Mouse (Mus musculus): ENCODE measurements around the gene Epop. TPM values are rescaled to one million over a fixed set of nuclear protein-coding genes. Genes with fewer than 3 reads are reported as not detected.
A peak's percentile ranks its signal among the peaks of the same experiment; 100 is the strongest.
"Not testable (repeated sequence)": the region's sequence is repeated elsewhere in the genome, so short reads cannot be mapped to it uniquely, and the experiment has no call there.

Epop gene
- polyA plus RNA-seq, 1 experiment = 39.3 TPM

DNA sequence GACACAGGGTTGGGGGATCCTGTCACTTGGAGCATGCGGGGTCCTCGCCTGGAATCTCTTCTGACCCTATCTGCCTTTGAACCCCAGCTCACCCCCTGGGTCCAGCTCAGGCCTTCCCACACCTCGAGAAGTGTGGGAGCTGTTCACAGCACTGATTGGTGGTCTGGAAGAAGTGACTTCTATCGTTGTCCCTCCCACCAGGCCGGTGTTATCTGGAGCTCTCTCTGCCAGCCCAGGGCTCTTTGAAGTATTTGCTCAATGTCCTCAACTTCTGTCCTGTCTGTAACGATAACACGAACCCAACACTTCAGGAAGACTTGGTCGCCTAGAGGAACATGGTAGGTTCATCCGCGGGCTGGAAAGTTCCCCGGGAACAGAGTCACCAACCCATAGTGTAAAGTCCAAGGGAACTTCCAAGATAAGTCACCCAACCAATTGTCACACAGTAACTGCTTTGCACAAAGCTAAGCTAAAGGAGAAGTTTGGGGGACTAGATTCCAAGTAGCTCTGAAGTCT lies 29.3 kb upstream of the Epop start:
- Histone ChIP-seq H3K4me1 (ENCODE audit: control insufficient read depth, insufficient read depth, low read length) (peaks cover 6% of the 10 kb centered on the region), H3K4me3 (ENCODE audit: low read depth, low read length) (peak overlapping the region; percentile 73), H3K9me3 (replicated peaks; ENCODE audit: control insufficient read depth, insufficient read depth, low read length, poor library complexity, severe bottlenecking) (no peaks in the 10 kb centered on the region), H3K27ac (ENCODE audit: insufficient read depth, low read length) (peak overlapping the region; percentile 87), H3K9ac (ENCODE audit: low read depth, poor library complexity, severe bottlenecking) (peak overlapping the region; percentile 97), H3K27me3 (ENCODE audit: control insufficient read depth, insufficient read depth, low read length, poor library complexity, severe bottlenecking) (no peaks in the 10 kb centered on the region), H3K36me3 (ENCODE audit: control insufficient read depth, insufficient read depth, low read length, poor library complexity, severe bottlenecking) (no peaks in the 10 kb centered on the region)
- TF ChIP-seq EP300 (IDR thresholded peaks at IDR 0.05; ENCODE audit: insufficient read depth, low read depth, low read length) (0 out of 2 replicates have a peak, but pooled peaks have one; percentile 33), POLR2A (IDR thresholded peaks at IDR 0.05; ENCODE audit: insufficient read depth, low read length) (no peak)

DNA sequence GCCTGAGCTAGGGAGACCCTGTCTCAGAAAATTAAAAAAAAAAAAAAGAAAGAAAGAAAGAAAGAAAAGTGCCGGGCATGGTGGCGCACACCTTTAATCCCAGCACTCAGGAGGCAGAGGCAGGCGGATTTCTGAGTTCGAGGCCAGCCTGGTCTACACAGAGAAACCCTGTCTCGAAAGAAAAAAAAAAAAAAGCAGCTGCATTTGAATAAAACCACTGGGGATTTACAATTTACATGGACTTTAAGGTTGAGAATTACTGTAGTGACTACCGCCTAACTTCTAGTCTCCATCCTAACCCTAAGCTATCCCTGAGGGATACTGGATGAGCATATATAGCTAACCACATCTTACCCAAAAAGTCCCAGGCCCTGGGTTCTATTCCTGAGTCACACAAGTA lies 28.5 kb upstream of the Epop start:
- not testable (repeated sequence) for H3K4me1 ChIP-seq (ENCODE audit: control insufficient read depth, insufficient read depth, low read length); H3K36me3 ChIP-seq (ENCODE audit: control insufficient read depth, insufficient read depth, low read length, poor library complexity, severe bottlenecking); H3K9me3 ChIP-seq (replicated peaks; ENCODE audit: control insufficient read depth, insufficient read depth, low read length, poor library complexity, severe bottlenecking); H3K27me3 ChIP-seq (ENCODE audit: control insufficient read depth, insufficient read depth, low read length, poor library complexity, severe bottlenecking)
- Histone ChIP-seq H3K4me3 (ENCODE audit: low read depth, low read length) (peak overlapping the region; percentile 30), H3K9ac (ENCODE audit: low read depth, poor library complexity, severe bottlenecking) (peak overlapping the region; percentile 97), H3K27ac (ENCODE audit: insufficient read depth, low read length) (peak overlapping the region; percentile 87)

DNA sequence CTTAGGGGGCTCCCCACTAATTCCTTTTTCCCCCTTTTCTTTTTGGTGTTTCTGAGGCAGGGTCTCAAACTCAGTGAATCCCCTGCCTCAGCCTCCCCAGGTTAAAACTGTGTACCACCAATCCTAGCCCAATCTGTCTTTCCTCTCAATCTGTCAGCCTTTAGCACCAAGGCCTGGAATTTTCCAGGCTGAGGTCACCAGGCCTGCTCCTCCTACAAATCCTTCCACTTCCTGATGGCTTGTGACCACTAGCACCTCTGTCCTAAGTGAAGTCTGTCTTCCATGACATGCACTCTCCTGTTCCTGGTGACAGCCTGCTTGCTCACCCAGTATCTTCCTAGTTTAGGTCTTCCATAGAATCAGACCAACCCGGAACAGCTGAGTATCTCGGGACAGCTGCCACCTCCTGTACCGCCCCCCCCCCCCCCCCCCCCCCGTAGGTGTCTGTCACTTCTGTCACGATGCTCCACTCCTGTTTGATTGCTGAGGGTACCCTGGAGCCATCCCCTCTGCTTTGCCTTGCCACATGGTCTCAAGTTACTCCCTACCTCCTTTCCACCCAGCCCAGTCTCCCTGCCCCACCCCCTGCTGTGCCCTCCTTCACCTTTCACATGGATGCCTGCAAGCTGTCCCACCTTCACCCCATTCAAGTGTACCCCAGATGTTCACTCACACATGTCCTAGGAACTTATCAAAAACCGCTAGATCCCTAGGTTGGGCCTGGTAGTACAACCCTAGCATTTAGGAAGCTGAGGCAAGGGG lies 27.9 kb upstream of the Epop start:
- TF ChIP-seq POLR2A (IDR thresholded peaks at IDR 0.05; ENCODE audit: insufficient read depth, low read length) (no peak), EP300 (IDR thresholded peaks at IDR 0.05; ENCODE audit: insufficient read depth, low read depth, low read length) (peak; percentile 81; the same call in 1 of the 2 replicates)
- peak overlapping the region; percentile 97; the same call in 1 of the 2 replicates for H3K9ac ChIP-seq (ENCODE audit: low read depth, poor library complexity, severe bottlenecking)
- H3K9me3 ChIP-seq (replicated peaks; ENCODE audit: control insufficient read depth, insufficient read depth, low read length, poor library complexity, severe bottlenecking) = no peaks in the 10 kb centered on the region
- H3K4me3 ChIP-seq (ENCODE audit: low read depth, low read length) = peak overlapping the region; percentile 30
- peaks cover 6% of the 10 kb centered on the region for H3K4me1 ChIP-seq (ENCODE audit: control insufficient read depth, insufficient read depth, low read length)
- no peaks in the 10 kb centered on the region for H3K36me3 ChIP-seq (ENCODE audit: control insufficient read depth, insufficient read depth, low read length, poor library complexity, severe bottlenecking)
- H3K27ac ChIP-seq (ENCODE audit: insufficient read depth, low read length) = peak overlapping the region; percentile 84
- H3K27me3 ChIP-seq (ENCODE audit: control insufficient read depth, insufficient read depth, low read length, poor library complexity, severe bottlenecking) = no peaks in the 10 kb centered on the region

DNA sequence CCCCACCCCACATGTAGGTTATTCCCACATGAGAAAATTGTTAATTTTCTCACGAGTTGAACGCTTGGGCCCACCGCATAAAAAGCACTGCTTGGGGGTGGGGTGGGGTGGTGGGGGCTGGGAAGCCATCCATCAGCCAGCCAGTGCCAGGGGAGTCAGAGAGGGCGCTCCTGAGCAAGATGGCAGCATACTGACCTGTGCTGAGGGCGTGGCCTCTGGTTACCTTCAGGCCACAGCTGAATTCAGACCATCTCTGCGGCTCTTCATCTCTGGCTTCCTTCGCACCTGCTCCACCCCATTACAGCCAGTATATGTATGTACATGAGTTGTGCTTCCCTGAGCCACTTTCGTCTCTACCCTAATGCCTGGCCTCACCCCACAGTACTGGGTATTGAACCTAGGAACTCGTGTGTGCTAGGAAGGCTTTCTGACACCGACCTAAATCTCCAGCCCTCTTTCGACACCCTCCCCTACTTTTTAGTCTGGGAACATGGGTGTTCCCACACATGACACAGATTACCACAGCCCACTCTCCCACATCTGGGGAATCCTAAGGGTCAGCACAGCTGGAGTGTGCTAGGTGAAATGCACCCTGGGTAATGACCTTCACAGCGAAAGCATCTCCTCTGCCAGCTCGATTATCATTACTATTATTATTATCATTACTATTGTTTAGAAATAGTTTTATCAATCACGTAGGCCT lies 26.9 kb upstream of the Epop start:
- Histone ChIP-seq H3K4me3 (ENCODE audit: low read depth, low read length) (no peak overlapping the region), H3K27me3 (ENCODE audit: control insufficient read depth, insufficient read depth, low read length, poor library complexity, severe bottlenecking) (no peaks in the 10 kb centered on the region), H3K36me3 (ENCODE audit: control insufficient read depth, insufficient read depth, low read length, poor library complexity, severe bottlenecking) (no peaks in the 10 kb centered on the region), H3K4me1 (ENCODE audit: control insufficient read depth, insufficient read depth, low read length) (peaks cover 6% of the 10 kb centered on the region), H3K9ac (ENCODE audit: low read depth, poor library complexity, severe bottlenecking) (peak overlapping the region; percentile 28), H3K27ac (ENCODE audit: insufficient read depth, low read length) (peak overlapping the region; percentile 84), H3K9me3 (replicated peaks; ENCODE audit: control insufficient read depth, insufficient read depth, low read length, poor library complexity, severe bottlenecking) (no peaks in the 10 kb centered on the region)
- TF ChIP-seq POLR2A (IDR thresholded peaks at IDR 0.05; ENCODE audit: insufficient read depth, low read length) (no peak), EP300 (IDR thresholded peaks at IDR 0.05; ENCODE audit: insufficient read depth, low read depth, low read length) (peak; percentile 64), CTCF (IDR thresholded peaks at IDR 0.05; ENCODE audit: low read depth, low read length) (peak; percentile 56)

DNA sequence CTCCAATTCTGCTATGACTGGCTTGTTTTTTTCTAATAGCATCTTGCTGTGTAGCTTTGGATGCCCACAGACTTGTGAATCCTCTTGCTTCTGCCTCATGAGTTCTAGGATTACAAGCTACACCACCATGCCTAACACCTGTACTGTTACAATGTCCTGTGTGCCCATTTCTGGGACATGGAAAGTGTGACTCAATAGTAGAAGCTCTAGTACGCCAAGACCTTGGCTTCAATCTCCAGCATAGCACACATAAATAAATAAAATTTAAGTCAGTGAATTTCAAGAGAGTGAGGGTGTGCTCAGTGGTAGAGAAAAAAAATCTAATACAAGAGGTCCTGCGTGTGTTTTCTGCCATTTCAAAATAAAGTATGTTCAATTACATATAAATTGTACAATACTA lies 24.7 kb upstream of the Epop start:
- H3K4me3 ChIP-seq (ENCODE audit: low read depth, low read length) = no peak overlapping the region
- no peak for TF ChIP-seq EP300 (IDR thresholded peaks at IDR 0.05; ENCODE audit: insufficient read depth, low read depth, low read length)
- no peak for TF ChIP-seq POLR2A (IDR thresholded peaks at IDR 0.05; ENCODE audit: insufficient read depth, low read length)
- no peak for TF ChIP-seq CTCF (IDR thresholded peaks at IDR 0.05; ENCODE audit: low read depth, low read length)
- H3K4me1 ChIP-seq (ENCODE audit: control insufficient read depth, insufficient read depth, low read length) = peaks cover 6% of the 10 kb centered on the region
- H3K9ac ChIP-seq (ENCODE audit: low read depth, poor library complexity, severe bottlenecking) = no peak overlapping the region
- no peaks in the 10 kb centered on the region for H3K27me3 ChIP-seq (ENCODE audit: control insufficient read depth, insufficient read depth, low read length, poor library complexity, severe bottlenecking)
- H3K9me3 ChIP-seq (replicated peaks; ENCODE audit: control insufficient read depth, insufficient read depth, low read length, poor library complexity, severe bottlenecking) = no peaks in the 10 kb centered on the region
- H3K27ac ChIP-seq (ENCODE audit: insufficient read depth, low read length) = peak overlapping the region; percentile 12; the same call in 1 of the 2 replicates
- no peaks in the 10 kb centered on the region for H3K36me3 ChIP-seq (ENCODE audit: control insufficient read depth, insufficient read depth, low read length, poor library complexity, severe bottlenecking)

DNA sequence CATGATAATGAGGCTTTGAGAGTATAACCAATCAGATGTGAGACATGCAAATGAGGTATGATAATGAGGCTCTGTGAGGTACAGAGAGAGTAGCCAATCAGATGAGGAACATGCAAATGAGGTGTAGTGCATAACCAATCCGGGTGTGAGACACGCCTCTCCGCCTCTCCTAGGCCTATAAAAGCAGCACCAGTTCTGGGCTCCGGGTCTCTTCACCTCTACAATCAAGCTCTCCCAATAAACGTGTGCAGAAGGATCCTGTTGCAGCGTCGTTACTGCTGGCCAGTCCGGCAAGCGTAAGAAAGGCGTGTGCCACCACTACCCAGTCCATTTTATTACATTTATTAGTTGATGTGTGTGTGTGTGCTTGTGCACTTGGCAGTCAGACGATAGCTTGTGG lies 23.9 kb upstream of the Epop start:
- H3K36me3 ChIP-seq (ENCODE audit: control insufficient read depth, insufficient read depth, low read length, poor library complexity, severe bottlenecking); H3K27me3 ChIP-seq (ENCODE audit: control insufficient read depth, insufficient read depth, low read length, poor library complexity, severe bottlenecking); H3K4me1 ChIP-seq (ENCODE audit: control insufficient read depth, insufficient read depth, low read length); H3K9ac ChIP-seq (ENCODE audit: low read depth, poor library complexity, severe bottlenecking); H3K9me3 ChIP-seq (replicated peaks; ENCODE audit: control insufficient read depth, insufficient read depth, low read length, poor library complexity, severe bottlenecking): not testable (repeated sequence)
- H3K4me3 ChIP-seq (ENCODE audit: low read depth, low read length) = peak overlapping the region; percentile 21; the same call in 1 of the 2 replicates
- peak overlapping the region; percentile 24 for H3K27ac ChIP-seq (ENCODE audit: insufficient read depth, low read length)
